Mouse (Mus musculus): ENCODE measurements at regions not wholly inside any gene's neighbourhood (a gene's known extent, or its start where the extent isn't known, plus 50 kb on each side); places are given as distances from the start of the nearest gene placed in this dataset.

GRCm38 (mm10) chr14:118318524-118318923 lies 51.8 kb downstream of the Gm9376 start:
- DNase-seq (ENCODE audit: low read depth, low spot score): peak; percentile 94

DNA sequence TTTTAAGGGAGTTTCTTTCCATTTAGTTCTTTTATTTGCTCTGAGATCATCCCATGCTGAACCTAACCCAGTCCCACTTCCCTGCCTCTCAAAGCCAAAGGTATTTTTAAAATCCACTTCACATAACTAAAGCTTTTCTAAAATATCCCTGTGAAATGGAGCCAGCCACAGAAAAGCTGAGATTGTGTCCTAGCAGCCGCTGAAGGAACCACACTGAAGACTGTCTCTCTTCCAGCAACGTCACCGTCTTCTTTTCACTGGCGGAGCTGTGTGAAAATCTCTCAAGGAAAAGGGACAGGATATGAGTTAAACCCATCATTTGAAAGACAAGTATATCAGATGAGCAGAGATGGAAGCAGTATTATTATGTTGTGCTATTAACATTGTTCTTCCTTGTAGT lies 53.3 kb downstream of the Gm9376 start:
- no peak for DNase-seq (ENCODE audit: low read depth, low spot score)

- DNase-seq (ENCODE audit: low read depth, low spot score): no peak
Observed at GRCm38 (mm10) chr14:118321083-118321482, 54.3 kb downstream of the Gm9376 start.

- DNase-seq (ENCODE audit: low read depth, low spot score): no peak
Observed at GRCm38 (mm10) chr14:118322003-118322821, 55.5 kb downstream of the Gm9376 start.

- DNase-seq (ENCODE audit: low read depth, low spot score): no peak
Observed at GRCm38 (mm10) chr14:118322865-118323264, 56.1 kb downstream of the Gm9376 start.

DNA sequence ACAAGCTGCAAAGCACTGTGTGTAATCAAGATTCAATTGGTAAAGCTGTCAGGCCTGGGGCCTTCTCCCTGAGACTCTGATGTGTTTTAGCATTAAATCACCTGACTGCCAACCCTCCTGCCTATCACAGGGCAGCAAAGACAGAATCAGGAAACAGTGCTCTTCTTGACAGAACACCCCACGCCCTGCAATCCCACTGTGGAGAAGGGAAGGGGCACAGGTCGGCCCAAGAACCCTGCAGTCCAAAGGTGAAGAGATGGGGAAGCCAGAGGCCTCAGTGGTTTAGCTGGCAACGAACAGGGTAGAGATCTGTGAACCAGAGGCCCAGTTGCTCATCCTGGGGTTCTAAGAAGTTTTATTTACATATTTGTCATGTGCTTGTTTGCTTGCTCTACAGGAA lies 71.3 kb downstream of the Gm9376 start:
- no peak for DNase-seq (ENCODE audit: low read depth, low spot score)

- no peak for DNase-seq (ENCODE audit: low read depth, low spot score)
Observed at GRCm38 (mm10) chr14:118362931-118363330, 96.2 kb downstream of the Gm9376 start.

- DNase-seq (ENCODE audit: low read depth, low spot score): peak; percentile 22
Observed at GRCm38 (mm10) chr14:118363391-118363821, 96.6 kb downstream of the Gm9376 start.

DNA sequence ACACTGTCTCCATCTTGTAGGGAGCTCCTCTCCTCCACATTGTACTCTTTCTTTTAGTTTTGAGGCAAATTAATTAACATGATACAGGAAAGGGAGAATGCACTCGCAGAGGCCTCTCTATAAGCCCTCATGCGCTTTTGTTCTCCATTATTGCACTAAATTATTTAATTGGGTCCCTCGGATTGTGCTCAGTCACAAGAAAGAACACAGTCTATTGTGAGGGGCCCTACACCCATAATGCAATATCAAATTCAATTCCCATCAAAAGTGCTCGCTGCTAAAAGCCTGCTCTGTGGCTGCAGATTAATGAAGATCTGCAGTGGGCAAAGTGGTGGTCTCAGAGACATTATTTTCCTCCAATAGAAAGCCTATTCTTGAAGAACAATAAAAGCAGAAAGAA lies 99.8 kb downstream of the Gm9376 start:
- DNase-seq (ENCODE audit: low read depth, low spot score): no peak

DNA sequence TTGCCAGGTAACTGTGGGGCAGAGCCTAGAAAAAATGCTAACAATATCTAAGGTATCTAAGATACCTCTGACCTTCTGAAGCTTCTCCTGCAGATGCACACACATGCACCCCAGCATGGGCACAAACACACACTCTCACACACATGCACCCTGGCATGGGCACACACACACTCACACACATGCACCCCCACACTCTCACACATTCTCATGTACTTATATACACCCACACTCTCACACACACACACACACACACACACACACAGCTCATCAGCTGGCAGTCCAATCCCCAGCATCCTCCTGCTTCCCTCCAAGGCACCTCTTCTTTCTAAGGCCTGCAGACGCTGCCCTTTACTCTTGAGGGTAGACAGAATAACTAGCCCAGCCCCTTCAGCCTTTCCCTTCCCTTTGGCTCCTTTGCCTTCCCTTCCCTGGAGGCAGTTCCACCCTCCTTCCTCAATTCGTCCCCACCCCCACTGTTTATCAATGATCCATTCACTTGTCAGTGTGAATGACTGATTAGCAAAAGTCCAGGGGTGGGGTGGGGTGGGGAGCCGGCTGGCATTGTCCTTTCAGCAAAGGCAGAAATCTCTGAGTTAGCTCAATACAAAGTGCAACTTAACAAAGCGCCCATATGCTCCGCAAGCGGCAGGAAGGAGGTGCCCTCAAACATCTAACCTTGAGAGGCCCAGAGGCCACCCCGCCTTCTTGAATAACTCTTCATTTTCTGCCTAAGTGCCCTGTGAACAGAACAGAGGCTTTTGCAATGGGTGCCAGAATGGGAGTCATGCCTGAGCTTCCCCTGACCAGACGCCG lies 102.1 kb downstream of the Gm9376 start:
- peak; percentile 85 for DNase-seq (ENCODE audit: low read depth, low spot score)

DNA sequence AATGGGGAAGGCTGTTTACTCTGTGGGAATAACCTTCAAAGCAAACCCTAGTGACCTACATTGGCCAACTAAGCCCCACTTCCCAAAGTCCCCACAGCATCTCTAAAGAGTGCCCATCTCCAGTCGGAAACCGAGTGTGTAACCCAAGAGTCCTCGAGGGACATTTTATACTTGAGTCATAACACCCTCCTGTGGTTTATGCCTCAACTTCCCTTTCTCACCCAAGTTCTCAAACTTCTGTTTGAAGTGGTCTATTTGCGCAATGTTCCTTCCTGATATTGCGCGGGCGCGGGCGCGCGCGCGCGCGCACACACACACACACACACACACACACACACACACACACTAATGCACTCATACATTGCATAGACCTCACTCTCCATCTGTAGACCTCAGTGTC lies 104.6 kb downstream of the Gm9376 start:
- no peak for DNase-seq (ENCODE audit: low read depth, low spot score)

GRCm38 (mm10) chr14:118374819-118375520 lies 108.2 kb downstream of the Gm9376 start:
- DNase-seq (ENCODE audit: low read depth, low spot score): peak; percentile 68

DNA sequence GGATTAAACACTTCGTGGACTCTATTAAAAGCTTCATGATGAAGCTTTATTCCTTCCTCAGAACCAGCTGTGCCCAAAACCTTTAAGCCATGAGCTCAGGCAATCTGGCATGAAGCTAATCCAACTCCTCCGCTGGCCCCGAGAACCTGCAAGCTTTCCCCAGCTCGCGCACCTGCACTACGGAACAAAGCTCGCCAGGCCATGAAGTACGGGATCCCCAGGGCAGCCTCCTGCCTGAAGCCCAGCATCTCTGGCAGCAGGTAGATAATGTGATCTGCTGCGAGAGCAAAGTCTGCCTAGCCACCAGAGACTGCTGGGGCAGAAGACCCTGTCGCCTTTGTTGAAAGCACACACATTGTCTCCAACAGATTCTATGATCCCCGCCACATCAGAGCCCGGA lies 108.9 kb downstream of the Gm9376 start:
- no peak for DNase-seq (ENCODE audit: low read depth, low spot score)

DNA sequence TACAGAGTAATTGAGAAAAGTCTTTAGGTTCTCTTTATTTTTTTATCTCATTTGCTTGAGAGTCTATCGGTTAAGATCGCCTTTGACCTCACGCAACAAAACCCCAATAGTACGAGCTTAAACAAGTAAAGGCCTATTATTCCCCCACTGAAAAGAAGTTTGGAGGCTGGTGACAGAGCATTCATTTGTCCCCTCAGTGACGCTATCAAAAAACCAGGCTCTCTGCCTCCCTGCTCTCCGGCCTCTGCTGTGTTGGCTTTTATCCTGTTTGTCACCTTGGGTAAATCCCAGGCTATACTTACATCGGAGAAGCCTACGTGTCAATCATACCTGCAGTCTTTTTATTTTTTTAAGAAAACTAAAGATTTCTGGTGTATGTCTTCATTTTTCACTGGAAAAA lies 112.9 kb downstream of the Gm9376 start:
- no peak for DNase-seq (ENCODE audit: low read depth, low spot score)

GRCm38 (mm10) chr14:118385529-118385932 lies 118.8 kb downstream of the Gm9376 start:
- peak; percentile 76 for DNase-seq (ENCODE audit: low read depth, low spot score)

DNA sequence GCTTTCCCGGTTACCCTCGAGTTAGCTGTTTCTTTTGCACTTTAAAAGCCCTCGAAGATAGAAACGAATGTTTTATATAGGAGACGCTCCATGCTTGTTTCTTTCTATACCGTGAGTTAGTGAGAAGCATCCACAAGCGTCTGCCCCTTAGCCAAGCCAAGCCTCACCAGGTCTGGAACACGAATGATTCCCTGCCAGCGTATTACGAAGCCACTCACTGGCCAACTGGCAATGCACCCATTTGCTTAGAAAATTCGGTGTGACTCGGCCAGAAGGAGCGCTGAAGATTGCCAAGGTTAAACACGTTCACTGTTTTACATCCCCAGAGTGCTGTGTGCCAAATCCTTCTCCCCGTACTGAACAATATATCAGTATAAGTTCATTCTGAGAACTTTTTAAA lies 121.3 kb downstream of the Gm9376 start:
- no peak for DNase-seq (ENCODE audit: low read depth, low spot score)

DNA sequence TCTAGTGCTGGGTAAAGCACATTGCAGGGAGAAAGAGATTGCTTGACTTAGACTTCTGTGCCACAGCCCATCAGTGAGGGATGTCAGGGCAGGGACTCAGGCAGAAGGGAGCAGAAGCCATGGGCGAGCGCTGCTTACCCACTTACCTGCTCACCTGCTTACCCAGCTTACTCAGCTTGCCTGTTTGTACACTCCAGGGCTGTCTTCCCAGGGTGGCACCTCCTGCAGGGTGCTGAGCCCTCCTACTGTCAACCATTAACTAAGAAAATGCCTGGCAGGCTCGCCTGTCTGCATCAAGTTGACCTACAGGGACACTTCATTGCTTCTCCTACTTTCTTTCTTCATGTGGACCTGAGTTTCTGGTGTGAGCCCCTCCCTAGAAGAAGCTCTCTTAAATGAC lies 124.0 kb downstream of the Gm9376 start:
- no peak for DNase-seq (ENCODE audit: low read depth, low spot score)

DNA sequence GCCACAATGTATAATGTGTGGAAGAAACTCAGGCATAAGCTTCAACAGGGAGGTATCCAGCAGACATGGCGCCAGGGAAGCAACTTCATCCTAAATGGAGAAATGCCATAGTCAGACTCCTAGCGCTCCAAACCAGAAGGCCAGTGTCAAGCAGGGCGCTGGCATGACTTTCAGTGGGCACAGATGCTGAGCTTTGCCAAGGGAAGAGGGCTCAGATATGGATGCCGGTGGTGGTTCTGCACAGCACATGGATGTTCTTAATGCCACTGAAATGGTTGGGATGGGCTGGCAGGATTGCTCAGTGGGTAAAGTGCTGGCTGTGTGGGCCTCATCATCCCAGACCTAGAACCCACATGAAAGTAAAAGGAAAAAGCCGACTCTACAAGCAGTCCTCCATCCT lies 124.8 kb downstream of the Gm9376 start:
- DNase-seq (ENCODE audit: low read depth, low spot score): no peak

GRCm38 (mm10) chr14:118393676-118394075 lies 126.9 kb downstream of the Gm9376 start:
- DNase-seq (ENCODE audit: low read depth, low spot score): peak; percentile 48

GRCm38 (mm10) chr14:118414275-118414674 lies 147.5 kb downstream of the Gm9376 start:
- peak; percentile 22 for DNase-seq (ENCODE audit: low read depth, low spot score)

GRCm38 (mm10) chr14:118416163-118416562 lies 149.4 kb downstream of the Gm9376 start:
- peak; percentile 67 for DNase-seq (ENCODE audit: low read depth, low spot score)
